Mouse (Mus musculus): ENCODE results near the gene Smndc1. TPM values are rescaled to one million over a fixed set of nuclear protein-coding genes. Genes with fewer than 3 reads are reported as not detected.

Smndc1 gene
- polyA plus RNA-seq, 1 experiment from 2014 or later, result 34.6 TPM

- H3K4me1 ChIP-seq (ENCODE audit: control insufficient read depth, insufficient read depth, low read length), result peaks cover 12% of the 10 kb centered on the region
- H3K9me3 ChIP-seq (ENCODE audit: control insufficient read depth, low read length), result no peaks in the 10 kb centered on the region
- H3K9ac ChIP-seq (replicated peaks; ENCODE audit: low read depth, low read length), result no peak overlapping the region
- no peaks in the 10 kb centered on the region for H3K27me3 ChIP-seq (ENCODE audit: control insufficient read depth, insufficient read depth, low read length)
- H3K27ac ChIP-seq (ENCODE audit: low read depth, low read length), result no peak overlapping the region
- no peaks in the 10 kb centered on the region for H3K36me3 ChIP-seq (ENCODE audit: control insufficient read depth, insufficient read depth, low read length)
- H3K4me3 ChIP-seq (ENCODE audit: low read depth, low read length), result no peak overlapping the region
- no peak for ATAC-seq (ENCODE audit: low read depth)
- H3K4me2 ChIP-seq (ENCODE audit: low read depth, low read length), result no peak overlapping the region
Observed at GRCm38 (mm10) chr19:53393646-53394045, 3.3 kb upstream of the Smndc1 start.

GRCm38 (mm10) chr19:53392781-53393343 is 2.5 kb upstream of the Smndc1 start:
- ATAC-seq (ENCODE audit: low read depth), result no peak
- H3K4me2 ChIP-seq (ENCODE audit: low read depth, low read length), result no peak overlapping the region
- H3K27ac ChIP-seq (ENCODE audit: low read depth, low read length), result no peak overlapping the region
- peaks cover 12% of the 10 kb centered on the region for H3K4me1 ChIP-seq (ENCODE audit: control insufficient read depth, insufficient read depth, low read length)
- no peaks in the 10 kb centered on the region for H3K27me3 ChIP-seq (ENCODE audit: control insufficient read depth, insufficient read depth, low read length)
- no peaks in the 10 kb centered on the region for H3K9me3 ChIP-seq (ENCODE audit: control insufficient read depth, low read length)
- H3K9ac ChIP-seq (replicated peaks; ENCODE audit: low read depth, low read length), result no peak overlapping the region
- WGBS, result 75% methylated on average over 8 of the region's 8 CpGs
- H3K4me3 ChIP-seq (ENCODE audit: low read depth, low read length), result no peak overlapping the region
- peaks cover 2% of the 10 kb centered on the region for H3K36me3 ChIP-seq (ENCODE audit: control insufficient read depth, insufficient read depth, low read length)

GRCm38 (mm10) chr19:53391787-53392186 is 1.4 kb upstream of the Smndc1 start:
- Histone ChIP-seq H3K9ac (replicated peaks; ENCODE audit: low read depth, low read length) (no peak overlapping the region), H3K27ac (ENCODE audit: low read depth, low read length) (no peak overlapping the region)
- WGBS, result 90% methylated on average over 5 of the region's 5 CpGs

GRCm38 (mm10) chr19:53391386-53391785 is 1.0 kb upstream of the Smndc1 start:
- H3K4me1 ChIP-seq (ENCODE audit: control insufficient read depth, insufficient read depth, low read length), result peaks cover 12% of the 10 kb centered on the region
- H3K9ac ChIP-seq (replicated peaks; ENCODE audit: low read depth, low read length), result peak overlapping the region; percentile 50
- no peak for ATAC-seq (ENCODE audit: low read depth)
- no peaks in the 10 kb centered on the region for H3K27me3 ChIP-seq (ENCODE audit: control insufficient read depth, insufficient read depth, low read length)
- WGBS, result 43% methylated on average over 8 of the region's 8 CpGs
- peak overlapping the region; percentile 85 for H3K27ac ChIP-seq (ENCODE audit: low read depth, low read length)
- no peaks in the 10 kb centered on the region for H3K9me3 ChIP-seq (ENCODE audit: control insufficient read depth, low read length)
- peaks cover 13% of the 10 kb centered on the region for H3K36me3 ChIP-seq (ENCODE audit: control insufficient read depth, insufficient read depth, low read length)
- peak overlapping the region; percentile 99 for H3K4me3 ChIP-seq (ENCODE audit: low read depth, low read length)
- H3K4me2 ChIP-seq (ENCODE audit: low read depth, low read length), result peak overlapping the region; percentile 71

More at GRCm38 (mm10) chr19:53391787-53392186, 1.4 kb upstream of the Smndc1 start:
- H3K36me3 ChIP-seq (ENCODE audit: control insufficient read depth, insufficient read depth, low read length), result peaks cover 12% of the 10 kb centered on the region
- no peak overlapping the region for H3K4me3 ChIP-seq (ENCODE audit: low read depth, low read length)
- H3K27me3 ChIP-seq (ENCODE audit: control insufficient read depth, insufficient read depth, low read length), result no peaks in the 10 kb centered on the region
- ATAC-seq (ENCODE audit: low read depth), result no peak
- H3K9me3 ChIP-seq (ENCODE audit: control insufficient read depth, low read length), result no peaks in the 10 kb centered on the region
- H3K4me1 ChIP-seq (ENCODE audit: control insufficient read depth, insufficient read depth, low read length), result peaks cover 12% of the 10 kb centered on the region
- peak overlapping the region; percentile 71 for H3K4me2 ChIP-seq (ENCODE audit: low read depth, low read length)

- Histone ChIP-seq H3K4me2 (ENCODE audit: low read depth, low read length) (peak overlapping the region; percentile 46), H3K9me3 (ENCODE audit: control insufficient read depth, low read length) (no peaks in the 10 kb centered on the region), H3K9ac (replicated peaks; ENCODE audit: low read depth, low read length) (peak overlapping the region; percentile 97), H3K4me1 (ENCODE audit: control insufficient read depth, insufficient read depth, low read length) (peaks cover 12% of the 10 kb centered on the region), H3K4me3 (ENCODE audit: low read depth, low read length) (peak overlapping the region; percentile 99), H3K36me3 (ENCODE audit: control insufficient read depth, insufficient read depth, low read length) (peaks cover 19% of the 10 kb centered on the region), H3K27ac (ENCODE audit: low read depth, low read length) (peak overlapping the region; percentile 98), H3K27me3 (ENCODE audit: control insufficient read depth, insufficient read depth, low read length) (no peaks in the 10 kb centered on the region)
- WGBS, result under 1% methylated on average over 51 of the region's 59 CpGs
- peak; percentile 89 for ATAC-seq (ENCODE audit: low read depth)
Observed at GRCm38 (mm10) chr19:53389851-53390431, 437 bp downstream of the Smndc1 start.

GRCm38 (mm10) chr19:53389417-53389816 is 961 bp downstream of the Smndc1 start:
- no peaks in the 10 kb centered on the region for H3K9me3 ChIP-seq (ENCODE audit: control insufficient read depth, low read length)
- 19% methylated on average over 6 of the region's 6 CpGs for WGBS

GRCm38 (mm10) chr19:53383336-53383735 is 7.0 kb downstream of the Smndc1 start:
- no peak for ATAC-seq (ENCODE audit: low read depth)
- H3K9me3 ChIP-seq (ENCODE audit: control insufficient read depth, low read length), result no peaks in the 10 kb centered on the region
- no peak overlapping the region for H3K9ac ChIP-seq (replicated peaks; ENCODE audit: low read depth, low read length)
- WGBS, result 96% methylated on average over 15 of the region's 15 CpGs
- no peak overlapping the region for H3K27ac ChIP-seq (ENCODE audit: low read depth, low read length)
- H3K4me3 ChIP-seq (ENCODE audit: low read depth, low read length), result no peak overlapping the region
- H3K27me3 ChIP-seq (ENCODE audit: control insufficient read depth, insufficient read depth, low read length), result no peaks in the 10 kb centered on the region
- H3K4me1 ChIP-seq (ENCODE audit: control insufficient read depth, insufficient read depth, low read length), result no peaks in the 10 kb centered on the region
- no peak overlapping the region for H3K4me2 ChIP-seq (ENCODE audit: low read depth, low read length)
- H3K36me3 ChIP-seq (ENCODE audit: control insufficient read depth, insufficient read depth, low read length), result peaks cover 56% of the 10 kb centered on the region

More at GRCm38 (mm10) chr19:53389417-53389816, 961 bp downstream of the Smndc1 start:
- peaks cover 12% of the 10 kb centered on the region for H3K4me1 ChIP-seq (ENCODE audit: control insufficient read depth, insufficient read depth, low read length)
- H3K9ac ChIP-seq (replicated peaks; ENCODE audit: low read depth, low read length), result peak overlapping the region; percentile 97
- H3K27ac ChIP-seq (ENCODE audit: low read depth, low read length), result peak overlapping the region; percentile 98; the same call in 1 of the 2 replicates
- peaks cover 19% of the 10 kb centered on the region for H3K36me3 ChIP-seq (ENCODE audit: control insufficient read depth, insufficient read depth, low read length)
- H3K4me3 ChIP-seq (ENCODE audit: low read depth, low read length), result peak overlapping the region; percentile 99
- ATAC-seq (ENCODE audit: low read depth), result no peak
- H3K27me3 ChIP-seq (ENCODE audit: control insufficient read depth, insufficient read depth, low read length), result no peaks in the 10 kb centered on the region
- H3K4me2 ChIP-seq (ENCODE audit: low read depth, low read length), result peak overlapping the region; percentile 46

GRCm38 (mm10) chr19:53378421-53378820 is 12.0 kb downstream of the Smndc1 start:
- Histone ChIP-seq H3K4me3 (ENCODE audit: low read depth, low read length) (no peak overlapping the region), H3K4me2 (ENCODE audit: low read depth, low read length) (no peak overlapping the region), H3K27ac (ENCODE audit: low read depth, low read length) (no peak overlapping the region), H3K9ac (replicated peaks; ENCODE audit: low read depth, low read length) (no peak overlapping the region), H3K9me3 (ENCODE audit: control insufficient read depth, low read length) (no peaks in the 10 kb centered on the region), H3K4me1 (ENCODE audit: control insufficient read depth, insufficient read depth, low read length) (no peaks in the 10 kb centered on the region), H3K27me3 (ENCODE audit: control insufficient read depth, insufficient read depth, low read length) (no peaks in the 10 kb centered on the region), H3K36me3 (ENCODE audit: control insufficient read depth, insufficient read depth, low read length) (peaks cover 37% of the 10 kb centered on the region)
- 93% methylated on average over 10 of the region's 10 CpGs for WGBS
- no peak for ATAC-seq (ENCODE audit: low read depth)

- Histone ChIP-seq H3K4me2 (ENCODE audit: low read depth, low read length) (no peak overlapping the region), H3K9ac (replicated peaks; ENCODE audit: low read depth, low read length) (no peak overlapping the region), H3K9me3 (ENCODE audit: control insufficient read depth, low read length) (no peaks in the 10 kb centered on the region), H3K4me1 (ENCODE audit: control insufficient read depth, insufficient read depth, low read length) (no peaks in the 10 kb centered on the region), H3K27me3 (ENCODE audit: control insufficient read depth, insufficient read depth, low read length) (no peaks in the 10 kb centered on the region), H3K36me3 (ENCODE audit: control insufficient read depth, insufficient read depth, low read length) (peaks cover 29% of the 10 kb centered on the region), H3K4me3 (ENCODE audit: low read depth, low read length) (no peak overlapping the region), H3K27ac (ENCODE audit: low read depth, low read length) (no peak overlapping the region)
- WGBS, result 92% methylated on average over 8 of the region's 8 CpGs
- ATAC-seq (ENCODE audit: low read depth), result no peak
Observed at GRCm38 (mm10) chr19:53377652-53378051, 12.7 kb downstream of the Smndc1 start.
